Mouse (Mus musculus): ENCODE measurements around the gene Skint10. TPM values are rescaled to one million over a fixed set of nuclear protein-coding genes. Genes with fewer than 3 reads are reported as not detected.

Gene Skint10
- polyA plus RNA-seq (2012; rRNA removed), result not detected in 2 replicates

DNA sequence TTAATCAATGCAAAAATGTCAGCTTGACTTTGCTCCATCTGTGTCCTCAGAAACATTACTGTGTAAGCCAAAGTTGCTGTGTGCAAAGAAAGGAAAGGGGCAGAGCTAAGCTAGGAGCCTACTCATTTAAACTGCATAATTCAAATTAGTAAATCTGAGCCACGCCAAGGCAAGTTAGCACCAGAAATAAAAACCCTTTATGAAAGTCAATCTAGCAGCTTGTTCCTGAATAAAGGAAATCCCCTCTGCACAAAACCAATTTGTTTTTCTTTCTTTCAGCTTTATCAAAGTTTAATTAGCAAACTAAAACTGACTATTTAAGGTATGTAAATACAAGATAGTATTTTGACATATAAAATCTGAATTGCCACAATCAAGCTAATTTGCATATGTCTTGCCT is at the start of gene Skint10:
Gene Skint10 (minus strand): TSS at position 101 of the 400 bp plus-strand sequence.
- 77% methylated on average over 1 of the region's 1 CpGs for WGBS
- no peak for DNase-seq (ENCODE audit: low read depth, low spot score)

DNA sequence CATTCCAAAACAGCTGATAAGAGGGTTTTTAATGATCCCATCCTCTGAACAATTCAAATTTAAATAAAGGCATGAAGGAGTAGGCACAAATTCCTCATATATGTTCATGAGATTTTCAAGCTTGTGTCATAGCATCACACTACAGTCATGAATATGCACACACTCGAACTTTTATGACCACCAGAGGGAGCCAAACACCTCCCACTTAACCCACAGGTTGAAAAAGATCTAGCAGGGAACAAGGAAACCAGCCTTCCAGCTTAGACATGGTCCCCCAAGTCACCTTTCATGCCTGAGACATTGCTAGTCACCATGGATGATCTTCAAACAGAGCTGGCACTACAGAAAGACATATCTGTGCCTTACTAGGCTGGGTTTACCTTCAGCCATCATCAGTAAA is 16.0 kb upstream of the Skint10 start:
- DNase-seq (ENCODE audit: low read depth, low spot score), result no peak
- WGBS, result 2% methylated on average over 1 of the region's 1 CpGs

Other genes starting within 250 kb of the Skint10 start
- not detected in 2 replicates for gene Skint2, start 217.7 kb downstream of the Skint10 start, polyA plus RNA-seq (2012; rRNA removed)